Mouse (Mus musculus): Measurements from ENCODE around the gene Cacnb3.

Cacnb3 gene

GRCm38 (mm10) chr15:98610131-98610633 is 20.5 kb upstream of the Cacnb3 start:
- no peak for DNase-seq

- DNase-seq, result no peak
Measured at GRCm38 (mm10) chr15:98612229-98612628, 18.4 kb upstream of the Cacnb3 start.

- DNase-seq, result peak; percentile 77 to 78
Measured at GRCm38 (mm10) chr15:98614551-98614950, 16.1 kb upstream of the Cacnb3 start.

GRCm38 (mm10) chr15:98614971-98615370 is 15.7 kb upstream of the Cacnb3 start:
- DNase-seq, result no peak

GRCm38 (mm10) chr15:98615751-98616150 is 14.9 kb upstream of the Cacnb3 start:
- DNase-seq, result no peak

GRCm38 (mm10) chr15:98616362-98617175 is 14.1 kb upstream of the Cacnb3 start:
- no peak for DNase-seq

- peak; percentile 81 to 82 for DNase-seq
Measured at GRCm38 (mm10) chr15:98617176-98617537, 13.5 kb upstream of the Cacnb3 start.

GRCm38 (mm10) chr15:98622199-98622598 is 8.4 kb upstream of the Cacnb3 start:
- no peak for DNase-seq

- DNase-seq, result no peak
Measured at GRCm38 (mm10) chr15:98622721-98623120, 7.9 kb upstream of the Cacnb3 start.

GRCm38 (mm10) chr15:98623361-98623821 is 7.2 kb upstream of the Cacnb3 start:
- DNase-seq, result no peak

GRCm38 (mm10) chr15:98626078-98626477 is 4.6 kb upstream of the Cacnb3 start:
- no peak for DNase-seq

GRCm38 (mm10) chr15:98626487-98627212 is 4.0 kb upstream of the Cacnb3 start:
- DNase-seq, result no peak

- DNase-seq, result no peak
Measured at GRCm38 (mm10) chr15:98628589-98629254, 1.9 kb upstream of the Cacnb3 start.

GRCm38 (mm10) chr15:98629464-98629863 is 1.2 kb upstream of the Cacnb3 start:
- DNase-seq, result no peak

GRCm38 (mm10) chr15:98631493-98631892 is 853 bp downstream of the Cacnb3 start:
- peak; percentile 73 to 80 for DNase-seq

GRCm38 (mm10) chr15:98632107-98632744 is 1.6 kb downstream of the Cacnb3 start:
- DNase-seq, result peak; percentile 28 to 50

- no peak for DNase-seq
Measured at GRCm38 (mm10) chr15:98632921-98633320, 2.3 kb downstream of the Cacnb3 start.

- peak in 1 of 2 experiments; percentile 27 for DNase-seq
Measured at GRCm38 (mm10) chr15:98633822-98634470, 3.3 kb downstream of the Cacnb3 start.

GRCm38 (mm10) chr15:98634541-98635081 is 4.0 kb downstream of the Cacnb3 start:
- peak; percentile 73 to 81 for DNase-seq

GRCm38 (mm10) chr15:98635291-98635841 is 4.7 kb downstream of the Cacnb3 start:
- peak in 1 of 2 experiments; percentile 25 for DNase-seq

- DNase-seq, result no peak
Measured at GRCm38 (mm10) chr15:98636517-98636916, 5.9 kb downstream of the Cacnb3 start.

All from cerebellum, postnatal 36 days (tissue).